ENCODE assay signal across 29 mouse cellular contexts in the genomic region with DNA sequence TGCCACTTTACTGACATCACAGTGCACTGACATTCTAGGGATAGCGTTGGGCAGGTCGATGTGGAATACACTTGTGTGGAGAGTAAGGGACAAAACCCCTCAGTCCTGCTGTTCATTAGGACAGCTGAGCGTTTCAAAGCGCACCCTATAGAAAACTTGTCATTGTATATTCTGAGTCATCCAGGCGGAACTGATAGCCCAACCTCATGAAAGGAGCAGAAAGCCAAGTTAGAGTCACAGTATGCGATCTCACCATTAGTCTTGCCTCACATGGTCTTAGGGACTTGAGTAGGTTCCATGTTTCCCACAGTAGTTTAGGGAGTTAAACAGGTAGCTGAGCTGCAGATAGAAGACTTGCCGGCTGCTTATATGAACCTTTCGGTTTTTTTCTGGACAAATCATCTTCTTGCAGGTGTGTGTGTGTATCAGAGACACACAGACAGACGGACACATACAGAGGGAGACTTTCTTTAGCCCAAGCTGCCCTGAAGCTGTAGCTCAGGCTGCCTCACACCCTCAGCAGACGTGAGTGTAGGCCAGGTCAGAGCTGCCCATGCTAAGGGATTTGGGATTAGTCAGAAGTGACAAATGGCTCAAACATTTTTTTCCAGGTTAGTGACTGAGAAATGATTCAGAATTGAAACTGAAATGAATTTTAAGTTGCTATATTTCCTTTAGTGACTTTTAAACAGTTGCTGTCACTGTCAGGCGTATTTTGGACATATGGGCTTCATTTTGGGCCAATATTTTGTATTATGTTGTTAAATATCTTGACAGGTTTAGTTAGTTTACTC. TPM values are rescaled to one million over a fixed set of nuclear protein-coding genes. Genes with fewer than 3 reads are reported as not detected.
DNase-seq lines count a peak whose midpoint lies in the region; ATAC-seq and TF ChIP-seq lines count a peak whose summit lies in the region.
"Had no signal": no experiment of that assay in that cellular context is flagged by ENCODE, and none has a peak within 500 bp of the region (broad histone marks: within the 10 kb centered on the region; RNA-seq: fewer than 3 reads in every experiment).

No protein-coding gene starts in this region.

- no peak overlapping the region for H3K4me3 ChIP-seq in hindbrain, embryonic 10.5 days
- no peak overlapping the region for H3K4me3 ChIP-seq in hindbrain, embryonic 14.5 days (replicated peaks; ENCODE audit: low read length)
- no peak overlapping the region for H3K4me3 ChIP-seq in embryonic fibroblast, embryonic 13.5 days (ENCODE audit: insufficient read depth, low read length)
- H3K4me3 ChIP-seq: forebrain, embryonic 15.5 days; heart, embryonic 10.5 days; hindbrain, embryonic 15.5 days; megakaryocyte, embryonic 14.5 days; midbrain, embryonic 15.5 days had no signal

- 61% methylated on average over 11 of the region's 11 CpGs for WGBS in hindbrain, embryonic 10.5 days
- WGBS in hindbrain, embryonic 14.5 days, result 49% methylated on average over 11 of the region's 11 CpGs

- no peak for TF ChIP-seq CTCF in embryonic fibroblast, embryonic 13.5 days (IDR thresholded peaks at IDR 0.05; ENCODE audit: borderline replicate concordance, insufficient read depth, low read length)

- no peak for ATAC-seq in hindbrain, embryonic 14.5 days (ENCODE audit: low FRiP score)
- ATAC-seq: forebrain, embryonic 15.5 days; intestine, embryonic 16.5 days; midbrain, embryonic 15.5 days had no signal

- peak; percentile 12 for DNase-seq in hindbrain, embryonic 10.5 days (ENCODE audit: low spot score)
- no peak for DNase-seq in hindbrain, embryonic 14.5 days (ENCODE audit: low spot score)
- peak; percentile 42 for DNase-seq in 416B (ENCODE audit: low read depth)
- DNase-seq in retina, embryonic 14.5 days (ENCODE audit: low spot score), result peak; percentile 39
- no peak for DNase-seq in lung, postnatal 10 days
- DNase-seq in B cell, adult 2 months, result no peak
- no peak for DNase-seq in lung, postnatal 4 days
- DNase-seq: adrenal gland, postnatal 25 days; cerebellum, adult 11-12 months; cerebellum, adult 9-11 months; gastrocnemius, postnatal 25 days; heart, adult 11 months; heart, postnatal 36 days; kidney, adult 8-10 months; kidney, postnatal 4 days; liver; lung, adult 2 months; lung, postnatal 14 days; right cerebral cortex, postnatal 4 days had no signal

- H3K9ac ChIP-seq in hindbrain, embryonic 14.5 days, result no peak overlapping the region
- H3K9ac ChIP-seq: forebrain, embryonic 15.5 days; hindbrain, embryonic 15.5 days; liver, embryonic 14.5 days; midbrain, embryonic 15.5 days had no signal

- no peaks in the 10 kb centered on the region for H3K27me3 ChIP-seq in hindbrain, embryonic 10.5 days (ENCODE audit: insufficient read depth, poor library complexity, severe bottlenecking)
- no peaks in the 10 kb centered on the region for H3K27me3 ChIP-seq in hindbrain, embryonic 14.5 days (ENCODE audit: control insufficient read depth, insufficient read depth, low read length)
- H3K27me3 ChIP-seq: forebrain, embryonic 15.5 days; hindbrain, embryonic 15.5 days; megakaryocyte, embryonic 14.5 days; midbrain, embryonic 15.5 days had no signal

- H3K4me2 ChIP-seq in hindbrain, embryonic 14.5 days (replicated peaks), result no peak overlapping the region
- H3K4me2 ChIP-seq: forebrain, embryonic 15.5 days; hindbrain, embryonic 15.5 days; midbrain, embryonic 15.5 days had no signal

- no peaks in the 10 kb centered on the region; the same call in 1 of the 2 replicates for H3K36me3 ChIP-seq in hindbrain, embryonic 10.5 days
- no peaks in the 10 kb centered on the region for H3K36me3 ChIP-seq in hindbrain, embryonic 14.5 days (replicated peaks; ENCODE audit: control insufficient read depth, insufficient read depth)
- H3K36me3 ChIP-seq: forebrain, embryonic 15.5 days; heart, embryonic 10.5 days; hindbrain, embryonic 15.5 days; midbrain, embryonic 15.5 days had no signal

- peaks cover 22% of the 10 kb centered on the region for H3K4me1 ChIP-seq in hindbrain, embryonic 10.5 days (replicated peaks)
- 0 out of 2 replicates have a peak, but pooled peaks cover 4% of the 10 kb centered on the region for H3K4me1 ChIP-seq in hindbrain, embryonic 14.5 days (replicated peaks; ENCODE audit: control insufficient read depth, insufficient read depth, low read length)
- H3K4me1 ChIP-seq in embryonic fibroblast, embryonic 13.5 days (ENCODE audit: control insufficient read depth, insufficient read depth, low read length), result peaks cover 9% of the 10 kb centered on the region; the same call in 1 of the 2 replicates
- H3K4me1 ChIP-seq: forebrain, embryonic 15.5 days; hindbrain, embryonic 15.5 days; midbrain, embryonic 15.5 days had no signal

- no peak overlapping the region for H3K27ac ChIP-seq in hindbrain, embryonic 10.5 days
- no peak overlapping the region for H3K27ac ChIP-seq in hindbrain, embryonic 14.5 days
- peak overlapping the region; percentile 30 for H3K27ac ChIP-seq in embryonic fibroblast, embryonic 13.5 days (ENCODE audit: insufficient read depth, low read length)
- H3K27ac ChIP-seq: forebrain, embryonic 15.5 days; heart, embryonic 10.5 days; hindbrain, embryonic 15.5 days; kidney, postnatal 0 days; liver, embryonic 14.5 days; midbrain, embryonic 15.5 days had no signal

- TF ChIP-seq POLR2A in embryonic fibroblast, embryonic 13.5 days (IDR thresholded peaks at IDR 0.05; ENCODE audit: low read depth, low read length), result no peak

- no peaks in the 10 kb centered on the region for H3K9me3 ChIP-seq in hindbrain, embryonic 10.5 days
- H3K9me3 ChIP-seq in hindbrain, embryonic 14.5 days (ENCODE audit: control insufficient read depth, low read length), result no peaks in the 10 kb centered on the region
- H3K9me3 ChIP-seq: forebrain, embryonic 15.5 days; G1E; heart, embryonic 10.5 days; hindbrain, embryonic 15.5 days; megakaryocyte, embryonic 14.5 days; midbrain, embryonic 15.5 days had no signal

RNA-seq across cellular contexts. Expression of gene Sik3, which starts 34.3 kb away (rescaled TPM):
- polyA plus RNA-seq in hindbrain, embryonic 10.5 days (2016; fragmentation: Nextera tagmentation; extraction: Ambion mirVana), result 6.1 and 7.1 TPM in 2 replicates
- 10.9 and 11.0 TPM in 2 replicates for polyA plus RNA-seq in hindbrain, embryonic 14.5 days (2014; fragmentation: Nextera tagmentation; extraction: Ambion mirVana)
- 37.7 and 41.1 TPM in 2 replicates for polyA plus RNA-seq in embryonic fibroblast, embryonic 13.5 days (2011; ENCODE audit: insufficient read length, low read depth, missing spikeins)

RNA-seq across cellular contexts. Expression of gene Pafah1b2, which starts 34.4 kb away (rescaled TPM):
- 275 and 282 TPM in 2 replicates for polyA plus RNA-seq in hindbrain, embryonic 10.5 days (2016; fragmentation: Nextera tagmentation; extraction: Ambion mirVana)
- 289 and 303 TPM in 2 replicates for polyA plus RNA-seq in hindbrain, embryonic 14.5 days (2014; fragmentation: Nextera tagmentation; extraction: Ambion mirVana)
- 179 and 182 TPM in 2 replicates for polyA plus RNA-seq in embryonic fibroblast, embryonic 13.5 days (2011; ENCODE audit: insufficient read length, low read depth, missing spikeins)

Comparison
In these comparisons a context has a peak if more than half of its experiments do, and no peak if none do; other contexts are left out.
1. DNase-seq: peak in hindbrain, embryonic 10.5 days (single experiment), 416B (single experiment) and retina, embryonic 14.5 days (single experiment); none in hindbrain, embryonic 14.5 days (single experiment), lung, postnatal 10 days (single experiment), B cell, adult 2 months (0 of 2) and lung, postnatal 4 days (0 of 2).